Mouse (Mus musculus) cortical plate, adult 2 months (tissue): ENCODE measurements around the gene Adgrg2. TPM values are rescaled to one million over a fixed set of nuclear protein-coding genes. Genes with fewer than 3 reads are reported as not detected.

ENCODE experiments used
- H3K27ac ChIP-seq: fragments of 200-500 bp; 2 replicates; pipeline ENCODE4 v1.5.1; 2012; ENCODE audit warnings: low read length, control low read depth, inconsistent platforms; ENCODE audit not compliant: insufficient read depth
- H3K4me1 ChIP-seq: fragments of 200-500 bp; 2 replicates; pipeline ENCODE4 v1.6.1; 2011; ENCODE audit warnings: low read length; ENCODE audit not compliant: control insufficient read depth, insufficient read depth
- H3K4me3 ChIP-seq: fragments of 200-500 bp; 2 replicates; pipeline ENCODE4 v1.5.1; 2011; ENCODE audit warnings: mild to moderate bottlenecking, low read length, control low read depth; ENCODE audit not compliant: insufficient read depth
- CTCF ChIP-seq: fragments of 200-500 bp; IDR thresholded peaks from 2 replicates; pipeline ENCODE4 v1.5.1; 2011; ENCODE audit warnings: mild to moderate bottlenecking, control low read depth, low read length; ENCODE audit not compliant: insufficient read depth; ENCODE audit errors: extremely low read depth
- POLR2A ChIP-seq: fragments of 200-500 bp; IDR thresholded peaks from 2 replicates; pipeline ENCODE4 v1.6.1; 2011; ENCODE audit warnings: mild to moderate bottlenecking, low read length, control low read depth; ENCODE audit not compliant: insufficient read depth; ENCODE audit errors: extremely low read depth
- polyA plus RNA-seq: library from polyadenylated mRNA; depleted of rRNA; stranded (reverse); fragments of >200 nt; gene quantifications from 2 replicates; pipeline ENCODE4 v1.2.3, GENCODE M21; 2012; rRNA removed

Adgrg2 gene
- polyA plus RNA-seq, 1 experiment: 0.75 TPM

- Histone ChIP-seq H3K4me1 (no peaks in the 10 kb centered on the region), H3K27ac (no peak overlapping the region), H3K4me3 (no peak overlapping the region)
- TF ChIP-seq POLR2A (no peak), CTCF (no peak)
Measured at GRCm38 (mm10) chrX:160494921-160495320, 104.4 kb downstream of the Adgrg2 start.

DNA sequence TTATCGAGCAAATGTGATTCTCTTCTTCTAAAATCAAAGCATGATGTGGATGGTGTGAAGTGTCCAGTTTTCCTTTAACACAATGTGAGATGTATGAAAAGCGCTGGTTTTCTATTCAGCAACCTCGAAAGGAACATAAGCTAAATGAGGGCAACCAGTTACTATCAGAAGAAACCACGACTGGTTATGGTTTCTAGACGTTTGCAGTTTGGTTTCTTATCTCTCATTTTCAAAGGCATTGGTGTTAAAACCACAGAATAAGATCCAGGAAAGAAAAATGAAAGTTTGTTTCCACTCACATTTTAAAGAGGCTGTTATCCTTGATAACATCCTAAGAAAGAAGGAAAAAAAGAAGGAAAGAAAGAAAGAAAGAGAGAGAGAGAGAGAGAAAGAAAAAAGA lies 106.0 kb downstream of the Adgrg2 start:
- Histone ChIP-seq H3K4me1 (no peaks in the 10 kb centered on the region), H3K27ac (no peak overlapping the region), H3K4me3 (no peak overlapping the region)
- TF ChIP-seq POLR2A (no peak), CTCF (no peak)

GRCm38 (mm10) chrX:160501095-160501494 lies 110.6 kb downstream of the Adgrg2 start:
- no peaks in the 10 kb centered on the region; the same call in 1 of the 2 replicates for H3K4me1 ChIP-seq
- TF ChIP-seq POLR2A (no peak), CTCF (no peak)

DNA sequence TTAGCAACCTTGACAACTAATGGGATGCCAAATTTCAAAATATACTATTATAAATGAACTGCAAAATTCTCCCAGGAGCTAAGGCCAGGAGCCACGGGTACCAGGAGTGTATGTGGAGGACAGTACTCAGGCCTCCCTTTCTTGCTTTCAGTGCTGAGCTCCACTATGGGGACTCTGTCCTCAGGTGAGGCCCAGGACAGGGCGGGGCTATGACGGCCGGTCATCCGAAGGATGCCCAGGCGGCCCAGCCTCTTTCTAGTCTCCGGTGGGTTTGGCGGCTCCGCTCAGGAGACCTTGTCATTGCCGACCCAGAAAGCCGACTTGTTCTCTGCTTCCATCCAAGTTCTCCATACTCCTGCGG lies 111.2 kb downstream of the Adgrg2 start:
- TF ChIP-seq CTCF: no peak
- TF ChIP-seq POLR2A: no peak
- peak overlapping the region; percentile 62 for H3K4me3 ChIP-seq
- H3K27ac ChIP-seq: peak overlapping the region; percentile 80; the same call in 1 of the 2 replicates
- no peaks in the 10 kb centered on the region; the same call in 1 of the 2 replicates for H3K4me1 ChIP-seq

More at GRCm38 (mm10) chrX:160501095-160501494, 110.6 kb downstream of the Adgrg2 start:
- H3K4me3 ChIP-seq: no peak overlapping the region; the same call in 1 of the 2 replicates
- no peak overlapping the region for H3K27ac ChIP-seq

GRCm38 (mm10) chrX:160502048-160503041 lies 111.9 kb downstream of the Adgrg2 start, which contains the start of gene Phka2:
Gene Phka2, plus strand, starts transcription at chrX:160502166.
- Histone ChIP-seq H3K27ac (peak within 1 kb of the TSS; percentile 80), H3K4me3 (peak within 1 kb of the TSS; percentile 62), H3K4me1 (no peaks in the 10 kb centered on the region; the same call in 1 of the 2 replicates)
- no peak for TF ChIP-seq CTCF
- TF ChIP-seq POLR2A: peak; percentile 43; the same call in 1 of the 2 replicates

- no peak overlapping the region for H3K4me3 ChIP-seq
- TF ChIP-seq POLR2A (no peak), CTCF (no peak)
- H3K27ac ChIP-seq: no peak overlapping the region
- no peaks in the 10 kb centered on the region; the same call in none of the 2 replicates for H3K4me1 ChIP-seq
Measured at GRCm38 (mm10) chrX:160509046-160509445, 118.6 kb downstream of the Adgrg2 start.

GRCm38 (mm10) chrX:160510197-160510596 lies 119.7 kb downstream of the Adgrg2 start:
- Histone ChIP-seq H3K4me3 (no peak overlapping the region), H3K4me1 (no peaks in the 10 kb centered on the region; the same call in 1 of the 2 replicates), H3K27ac (no peak overlapping the region)
- TF ChIP-seq CTCF (no peak), POLR2A (no peak)

- Histone ChIP-seq H3K4me3 (no peak overlapping the region), H3K27ac (no peak overlapping the region), H3K4me1 (no peaks in the 10 kb centered on the region)
- no peak for TF ChIP-seq POLR2A
- TF ChIP-seq CTCF: no peak
Measured at GRCm38 (mm10) chrX:160516027-160516426, 125.5 kb downstream of the Adgrg2 start.

DNA sequence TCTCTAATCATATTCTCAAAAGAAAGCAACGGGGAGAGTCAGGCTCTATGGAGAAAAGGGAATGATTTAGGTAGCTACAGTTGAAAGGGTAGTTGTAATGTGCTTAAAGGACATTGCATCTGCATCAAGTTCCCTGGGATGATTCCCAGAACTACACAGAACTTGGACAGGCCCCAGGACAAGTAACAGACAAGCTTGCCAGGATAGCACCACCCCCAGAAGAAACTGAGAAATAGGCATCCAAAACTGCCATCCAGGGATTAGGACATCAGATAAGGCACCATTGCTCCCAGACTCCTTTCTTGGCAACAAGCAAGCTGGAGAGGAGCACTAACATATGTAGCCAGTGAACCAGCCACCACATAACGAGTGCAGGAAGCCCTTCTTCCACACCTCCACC lies 152.3 kb downstream of the Adgrg2 start:
- no peak for TF ChIP-seq POLR2A
- TF ChIP-seq CTCF: no peak
- H3K27ac ChIP-seq: no peak overlapping the region
- H3K4me1 ChIP-seq: no peaks in the 10 kb centered on the region
- no peak overlapping the region for H3K4me3 ChIP-seq

Other genes with a start within 250 kb of the Adgrg2 start
- 40.2 and 44.9 TPM in 2 replicates for gene Phka2, start 111.5 kb downstream of the Adgrg2 start, polyA plus RNA-seq